Mouse (Mus musculus) embryonic fibroblast, embryonic 13.5 days (primary cell): ENCODE measurements around the gene Htr1f.

Experiments used
- CTCF ChIP-seq: IDR thresholded peaks from 2 replicates; pipeline ENCODE4 v1.5.1; 2011; ENCODE audit warnings: mild to moderate bottlenecking, control low read depth, low read length, moderate library complexity, borderline replicate concordance; ENCODE audit not compliant: insufficient read depth
- POLR2A ChIP-seq: IDR thresholded peaks from 2 replicates; pipeline ENCODE4 v1.6.1; 2011; ENCODE audit warnings: low read depth, mild to moderate bottlenecking, control low read depth, low read length, moderate library complexity

- TF ChIP-seq CTCF (no peak), POLR2A (no peak)
These were observed 196.9 kb downstream of the Htr1f start for GRCm38 (mm10) chr16:64908747-64909146.
